Mouse (Mus musculus) hindbrain, embryonic 12.5 days (tissue): ENCODE measurements around the gene Slco6d1. TPM values are rescaled to one million over a fixed set of nuclear protein-coding genes. Genes with fewer than 3 reads are reported as not detected.

Experiments
- microRNA-seq: library from miRNA; unstranded; fragments of <30 nt; microRNA quantifications from one replicate; pipeline ENCODE4, GENCODE M21; 2017
- polyA plus RNA-seq: library from polyadenylated mRNA; unstranded; fragments of >200 nt; fragmentation: Nextera tagmentation; extraction: Ambion mirVana; gene quantifications from 2 replicates; pipeline ENCODE4 v1.2.1, GENCODE M21; 2016

Gene Slco6d1
- polyA plus RNA-seq, 1 experiment from 2014 or later: not detected

Small RNA genes within 50 kb of the gene (microRNA-seq; reads per million reads assigned to microRNA genes)
- not detected for gene Gm26134
